Mouse (Mus musculus) CH12.LX (cell line): ENCODE results near the gene Zdhhc6. TPM values are rescaled to one million over a fixed set of nuclear protein-coding genes. Genes with fewer than 3 reads are reported as not detected.

Experiments
- DNase-seq: peaks from one replicate; pipeline ENCODE4 v3.0.0-alpha.2; 2013; ENCODE audit errors: extremely low read depth
- H3K27ac ChIP-seq: 2 replicates; pipeline ENCODE4 v1.5.1; 2012; ENCODE audit warnings: low read depth, mild to moderate bottlenecking, control low read depth, moderate library complexity; ENCODE audit not compliant: insufficient read depth
- H3K27me3 ChIP-seq: replicated peaks from 2 replicates; pipeline ENCODE3; 2012; ENCODE audit warnings: inconsistent platforms
- H3K36me3 ChIP-seq, 2 experiments: replicated peaks in 1 of 2; 2 replicates each; pipeline versions ENCODE3 to v1.6.1; 2012; ENCODE audit warnings: inconsistent platforms in 1 of 2, low read length in 1 of 2, mild to moderate bottlenecking in 1 of 2, mixed read lengths in 1 of 2, moderate library complexity in 1 of 2; ENCODE audit not compliant: control insufficient read depth in 1 of 2, insufficient read depth in 1 of 2
- H3K4me1 ChIP-seq, 2 experiments: 2 replicates each; pipeline ENCODE4 v1.6.1; 2012; ENCODE audit warnings: inconsistent platforms in 1 of 2, moderate library complexity in 1 of 2; ENCODE audit not compliant: insufficient read depth in 2 of 2, control insufficient read depth in 1 of 2
- H3K4me2 ChIP-seq: 2 replicates; pipeline ENCODE4 v1.6.1; 2012; ENCODE audit warnings: low read depth, mild to moderate bottlenecking, control low read depth; ENCODE audit not compliant: poor library complexity, insufficient read depth, severe bottlenecking
- H3K4me3 ChIP-seq, 3 experiments: fragments of 150-350 bp in 1 of 3; sonication (generic) in 1 of 3; replicated peaks in 1 of 3; 2 replicates each; pipeline versions ENCODE3 to v1.5.1; 2011 to 2012; ENCODE audit warnings: low read depth in 2 of 3, low read length in 2 of 3, mild to moderate bottlenecking in 2 of 3, moderate library complexity in 2 of 3, control low read depth in 1 of 3, improper control_type of control experiment in 1 of 3, inconsistent platforms in 1 of 3, mixed read lengths in 1 of 3; ENCODE audit not compliant: poor library complexity in 1 of 3
- H3K79me2 ChIP-seq: replicated peaks from 2 replicates; pipeline ENCODE4 v1.6.1; 2012; ENCODE audit warnings: mild to moderate bottlenecking, moderate library complexity; ENCODE audit not compliant: control insufficient read depth, poor library complexity, insufficient read depth, severe bottlenecking; ENCODE audit errors: extremely low read depth
- H3K9ac ChIP-seq: 2 replicates; pipeline ENCODE4 v1.6.1; 2012; ENCODE audit warnings: low read depth, mild to moderate bottlenecking, control low read depth, moderate library complexity; ENCODE audit not compliant: insufficient read depth
- H3K9me3 ChIP-seq: replicated peaks from 2 replicates; pipeline ENCODE3; 2012; ENCODE audit warnings: low read length, inconsistent platforms, mixed read lengths
- CHD1 ChIP-seq: IDR thresholded peaks from 2 replicates; pipeline ENCODE4 v1.6.1; 2012; ENCODE audit warnings: low read depth, low read length, improper control_type of control experiment, inconsistent platforms
- ELF1 ChIP-seq: IDR thresholded peaks from 2 replicates; pipeline ENCODE4 v1.6.1; 2014; ENCODE audit warnings: low read depth, mild to moderate bottlenecking, inconsistent platforms, low read length, improper control_type of control experiment
- EP300 ChIP-seq: IDR thresholded peaks from 2 replicates; pipeline ENCODE4 v1.6.1; 2011; ENCODE audit warnings: low read length, improper control_type of control experiment
- ETS1 ChIP-seq: conservative IDR thresholded peaks from 2 replicates; pipeline ENCODE4 v1.6.1; 2012; ENCODE audit warnings: low read depth, mild to moderate bottlenecking, inconsistent platforms, low read length, improper control_type of control experiment, moderate library complexity
- IRF4 ChIP-seq: IDR thresholded peaks from 2 replicates; pipeline ENCODE4 v1.6.1; 2014; ENCODE audit warnings: low read depth, mild to moderate bottlenecking, inconsistent platforms, low read length, improper control_type of control experiment
- JUN ChIP-seq: IDR thresholded peaks from 2 replicates; pipeline ENCODE4 v1.6.1; 2011; ENCODE audit warnings: low read depth, mild to moderate bottlenecking, low read length, improper control_type of control experiment, moderate library complexity; ENCODE audit not compliant: insufficient read depth
- JUND ChIP-seq: conservative IDR thresholded peaks from 2 replicates; pipeline ENCODE4 v1.6.1; 2011; ENCODE audit warnings: low read depth, low read length, improper control_type of control experiment
- MAFK ChIP-seq: IDR thresholded peaks from 2 replicates; pipeline ENCODE4 v1.6.1; 2011; ENCODE audit warnings: low read length, improper control_type of control experiment; ENCODE audit not compliant: insufficient replicate concordance
- MAX ChIP-seq: IDR thresholded peaks from 2 replicates; pipeline ENCODE4 v1.6.1; 2011; ENCODE audit warnings: low read length, improper control_type of control experiment
- MAZ ChIP-seq: IDR thresholded peaks from 2 replicates; pipeline ENCODE4 v1.6.1; 2012; ENCODE audit warnings: low read depth, mild to moderate bottlenecking, inconsistent platforms, low read length, improper control_type of control experiment, moderate library complexity
- MEF2A ChIP-seq: IDR thresholded peaks from 2 replicates; pipeline ENCODE4 v1.6.1; 2014; ENCODE audit warnings: low read depth, mild to moderate bottlenecking, inconsistent platforms, low read length, improper control_type of control experiment, borderline replicate concordance
- MYC ChIP-seq: IDR thresholded peaks from 2 replicates; pipeline ENCODE4 v1.6.1; 2011; ENCODE audit warnings: low read depth, mild to moderate bottlenecking, improper control_type of control experiment, low read length
- POLR2AphosphoS2 ChIP-seq: IDR thresholded peaks from 2 replicates; pipeline ENCODE4 v1.6.1; 2011; ENCODE audit warnings: low read depth, low read length, improper control_type of control experiment
- RCOR1 ChIP-seq: conservative IDR thresholded peaks from 2 replicates; pipeline ENCODE4 v1.6.1; 2012; ENCODE audit warnings: low read depth, mild to moderate bottlenecking, inconsistent platforms, low read length, improper control_type of control experiment
- TCF12 ChIP-seq: IDR thresholded peaks from 2 replicates; pipeline ENCODE4 v1.6.1; 2014; ENCODE audit warnings: low read depth, mild to moderate bottlenecking, inconsistent platforms, low read length, improper control_type of control experiment
- USF2 ChIP-seq: conservative IDR thresholded peaks from 2 replicates; pipeline ENCODE4 v1.6.1; 2011; ENCODE audit warnings: low read depth, low read length, improper control_type of control experiment
- ZNF384 ChIP-seq: IDR thresholded peaks from 2 replicates; pipeline ENCODE4 v1.6.1; 2012; ENCODE audit warnings: low read depth, low read length, improper control_type of control experiment, inconsistent platforms
- dilution Hi-C: fragments of 300-500 bp; cut with MboI; formaldehyde crosslinking; loops from 2 replicates; pipeline ENCODE4 v1.14.3; 2020; ENCODE audit warnings: low sequenced_read_pairs; ENCODE audit not compliant: extremely low pct_unique_long_range_greater_than_20kb, extremely low pct_ligation_motif_present
- in situ Hi-C: fragments of 300-500 bp; cut with MboI; formaldehyde crosslinking; loops from 3 replicates; pipeline ENCODE4 v1.14.3; 2019; ENCODE audit warnings: low sequenced_read_pairs, low pct_ligation_motif_present, low pct_unique_long_range_greater_than_20kb, mixed read lengths
- polyA plus RNA-seq: library from polyadenylated mRNA; unstranded; fragments of >175 nt; gene quantifications from 2 replicates; pipeline ENCODE4 v1.2.1, GENCODE M21; 2012; ENCODE audit warnings: low read depth; ENCODE audit not compliant: insufficient read length
- total RNA-seq, 2 experiments: library from RNA; depleted of rRNA; stranded (reverse); fragments of 300-350 nt in 1 of 2; fragments of >200 nt in 1 of 2; gene quantifications; 2 replicates each; pipeline ENCODE4 v1.2.3; 2012 to 2014

The Zdhhc6 gene
- total and polyA plus RNA-seq, 3 experiments, result 101 to 143 (median 101) TPM

- Histone ChIP-seq H3K27me3 (no peaks in the 10 kb centered on the region), H3K4me3 (no peak overlapping the region), H3K79me2 (no peaks in the 10 kb centered on the region), H3K4me2 (peak overlapping the region; percentile 45), H3K27ac (peak overlapping the region; percentile 93), H3K36me3 (peaks cover 71 to 84% of the 10 kb centered on the region in 2 experiments), H3K4me1 (peaks cover 28 to 77% of the 10 kb centered on the region in 2 experiments), H3K9me3 (no peaks in the 10 kb centered on the region), H3K9ac (peak overlapping the region; percentile 7; the same call in 1 of the 2 replicates)
- DNase-seq, result peak; percentile 70
- dilution Hi-C loops, result no loop called here
- in situ Hi-C loops, result no loop called here
- TF ChIP-seq TCF12 (0 out of 2 replicates have a peak, but pooled peaks have one; percentile 40), USF2 (no peak), MAZ (0 out of 2 replicates have a peak, but pooled peaks have one; percentile 26), ZNF384 (peak; percentile 24; the same call in 1 of the 2 replicates), JUN (no peak), JUND (no peak), IRF4 (peak; percentile 71), EP300 (peak; percentile 87), MYC (0 out of 2 replicates have a peak, but pooled peaks have one; percentile 26), ETS1 (0 out of 2 replicates have a peak, but pooled peaks have one; percentile 60), MEF2A (peak; percentile 53; the same call in 1 of the 2 replicates), ELF1 (0 out of 2 replicates have a peak, but pooled peaks have one; percentile 41)
Measured at GRCm38 (mm10) chr19:55293175-55293574, 22.7 kb downstream of the Zdhhc6 start.

GRCm38 (mm10) chr19:55292210-55292850 is 23.5 kb downstream of the Zdhhc6 start:
- in situ Hi-C loops, result no loop called here
- no peak overlapping the region for H3K4me3 ChIP-seq
- DNase-seq, result no peak
- peaks cover 25 to 68% of the 10 kb centered on the region in 2 experiments for H3K4me1 ChIP-seq
- no peaks in the 10 kb centered on the region for H3K27me3 ChIP-seq
- dilution Hi-C loops, result no loop called here
- no peaks in the 10 kb centered on the region for H3K9me3 ChIP-seq
- peak overlapping the region; percentile 93 for H3K27ac ChIP-seq
- H3K79me2 ChIP-seq, result no peaks in the 10 kb centered on the region
- H3K9ac ChIP-seq, result peak overlapping the region; percentile 7; the same call in 1 of the 2 replicates
- H3K4me2 ChIP-seq, result peak overlapping the region; percentile 13; the same call in 1 of the 2 replicates
- H3K36me3 ChIP-seq, result peaks cover 71 to 84% of the 10 kb centered on the region in 2 experiments
- TF ChIP-seq MEF2A (peak; percentile 54; the same call in 1 of the 2 replicates), IRF4 (peak; percentile 56; the same call in 1 of the 2 replicates), MAX (peak; percentile 59; the same call in 1 of the 2 replicates), MYC (peak; percentile 62; the same call in 1 of the 2 replicates), ZNF384 (peak; percentile 92), POLR2AphosphoS2 (no peak), MAFK (no peak), CHD1 (no peak), ETS1 (peak; percentile 60), EP300 (peak; percentile 67), RCOR1 (0 out of 2 replicates have a peak, but pooled peaks have one; percentile 37)
